Mouse (Mus musculus): ENCODE results near the gene Usp43. TPM values are rescaled to one million over a fixed set of nuclear protein-coding genes. Genes with fewer than 3 reads are reported as not detected.
A peak's percentile ranks its signal among the peaks of the same experiment; 100 is the strongest.

Gene Usp43
- polyA plus RNA-seq, 1 experiment, result 3.5 TPM

DNA sequence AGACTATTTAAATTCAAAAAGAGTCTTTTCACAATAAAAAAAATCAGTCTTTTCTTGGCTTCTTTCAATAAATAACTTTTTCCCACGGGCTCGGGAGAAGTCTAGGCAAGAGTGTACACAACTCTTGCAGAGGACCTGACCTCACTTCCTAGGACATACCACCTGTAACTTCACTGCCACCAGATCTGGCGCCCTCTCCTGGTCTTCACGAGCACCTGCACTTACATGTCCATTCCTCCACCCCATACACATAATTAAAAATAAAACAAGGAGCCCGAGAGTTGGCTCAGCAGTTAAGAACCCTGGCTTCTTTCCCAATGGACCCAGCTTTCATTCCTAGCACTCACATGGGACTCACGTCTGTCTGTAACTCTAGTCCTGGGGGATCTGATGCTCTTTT is 42.2 kb upstream of the Usp43 start:
- Histone ChIP-seq H3K27me3 (ENCODE audit: control insufficient read depth, insufficient read depth, insufficient read length) (no peaks in the 10 kb centered on the region), H3K36me3 (ENCODE audit: control insufficient read depth, insufficient read depth) (no peaks in the 10 kb centered on the region), H3K4me2 (ENCODE audit: low read depth) (no peak overlapping the region), H3K4me3 (no peak overlapping the region), H3ac (ENCODE audit: control insufficient read depth, insufficient read length) (no peak overlapping the region), H3K79me2 (ENCODE audit: control insufficient read depth, insufficient read depth) (peaks cover 8% of the 10 kb centered on the region)
- TF ChIP-seq SRF (IDR thresholded peaks at IDR 0.05; ENCODE audit: control insufficient read depth, insufficient read length, low read depth) (no peak), MAX (IDR thresholded peaks at IDR 0.05; ENCODE audit: low read depth) (no peak), E2F4 (IDR thresholded peaks at IDR 0.05; ENCODE audit: insufficient read depth) (no peak), REST (IDR thresholded peaks at IDR 0.05; ENCODE audit: insufficient read depth, insufficient read length) (no peak), MYOD1 (IDR thresholded peaks at IDR 0.05; ENCODE audit: control insufficient read depth in 1 of 3, insufficient read length in 2 of 3, low read depth in 2 of 3) (no peak), CEBPB (IDR thresholded peaks at IDR 0.05; ENCODE audit: insufficient read depth, poor library complexity, severe bottlenecking) (no peak), POLR2A (IDR thresholded peaks at IDR 0.05; ENCODE audit: insufficient read length, low read depth) (no peak), POLR2AphosphoS2 (IDR thresholded peaks at IDR 0.05; ENCODE audit: insufficient read length, low read depth) (no peak), TCF3 (IDR thresholded peaks at IDR 0.05; ENCODE audit: insufficient read length, low read depth) (no peak), MYOG (IDR thresholded peaks at IDR 0.05; ENCODE audit: control insufficient read depth in 1 of 3, insufficient read depth in 1 of 3, insufficient read length in 2 of 3, low read depth in 2 of 3) (no peak), TCF12 (IDR thresholded peaks at IDR 0.05; ENCODE audit: insufficient read depth, poor library complexity, severe bottlenecking) (no peak)

DNA sequence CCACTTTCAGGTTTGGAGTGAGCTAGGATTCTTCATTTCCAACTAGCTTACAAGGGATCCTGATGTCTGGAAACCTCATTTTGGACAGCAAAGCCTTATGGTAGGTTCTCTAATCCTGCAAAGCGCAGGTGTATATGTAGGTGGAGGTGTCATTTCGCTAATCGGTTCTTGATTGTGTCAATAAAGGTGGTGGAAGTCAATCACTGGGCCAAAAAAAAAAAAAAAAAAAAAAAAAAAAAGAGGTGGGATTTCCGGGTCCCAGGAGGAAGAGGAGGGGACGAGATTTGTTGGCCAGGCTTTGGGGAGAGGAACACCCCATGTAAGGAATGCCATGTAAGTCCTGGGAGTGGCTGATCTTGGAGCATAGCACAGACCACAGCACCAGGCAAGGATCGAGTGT is 32.5 kb upstream of the Usp43 start:
- H3K4me3 ChIP-seq, result no peak overlapping the region
- H3K79me2 ChIP-seq (ENCODE audit: control insufficient read depth, insufficient read depth), result no peaks in the 10 kb centered on the region
- no peak overlapping the region for H3K4me2 ChIP-seq (ENCODE audit: low read depth)
- H3K27me3 ChIP-seq (ENCODE audit: control insufficient read depth, insufficient read depth, insufficient read length), result no peaks in the 10 kb centered on the region
- no peaks in the 10 kb centered on the region for H3K36me3 ChIP-seq (ENCODE audit: control insufficient read depth, insufficient read depth)
- H3ac ChIP-seq (ENCODE audit: control insufficient read depth, insufficient read length), result no peak overlapping the region
- no peak for TF ChIP-seq SRF (IDR thresholded peaks at IDR 0.05; ENCODE audit: control insufficient read depth, insufficient read length, low read depth)
- TF ChIP-seq MYOG (IDR thresholded peaks at IDR 0.05; ENCODE audit: control insufficient read depth in 1 of 3, insufficient read depth in 1 of 3, insufficient read length in 2 of 3, low read depth in 2 of 3), result no peak
- no peak for TF ChIP-seq POLR2AphosphoS2 (IDR thresholded peaks at IDR 0.05; ENCODE audit: insufficient read length, low read depth)
- TF ChIP-seq MYOD1 (IDR thresholded peaks at IDR 0.05; ENCODE audit: control insufficient read depth in 1 of 3, insufficient read length in 2 of 3, low read depth in 2 of 3), result no peak
- TF ChIP-seq CEBPB (IDR thresholded peaks at IDR 0.05; ENCODE audit: insufficient read depth, poor library complexity, severe bottlenecking), result no peak
- no peak for TF ChIP-seq MAX (IDR thresholded peaks at IDR 0.05; ENCODE audit: low read depth)
- no peak for TF ChIP-seq E2F4 (IDR thresholded peaks at IDR 0.05; ENCODE audit: insufficient read depth)
- TF ChIP-seq TCF3 (IDR thresholded peaks at IDR 0.05; ENCODE audit: insufficient read length, low read depth), result no peak
- TF ChIP-seq USF1 (IDR thresholded peaks at IDR 0.05; ENCODE audit: low read depth), result no peak
- TF ChIP-seq TCF12 (IDR thresholded peaks at IDR 0.05; ENCODE audit: insufficient read depth, poor library complexity, severe bottlenecking), result no peak
- no peak for TF ChIP-seq POLR2A (IDR thresholded peaks at IDR 0.05; ENCODE audit: insufficient read length, low read depth)
- no peak for TF ChIP-seq REST (IDR thresholded peaks at IDR 0.05; ENCODE audit: insufficient read depth, insufficient read length)

DNA sequence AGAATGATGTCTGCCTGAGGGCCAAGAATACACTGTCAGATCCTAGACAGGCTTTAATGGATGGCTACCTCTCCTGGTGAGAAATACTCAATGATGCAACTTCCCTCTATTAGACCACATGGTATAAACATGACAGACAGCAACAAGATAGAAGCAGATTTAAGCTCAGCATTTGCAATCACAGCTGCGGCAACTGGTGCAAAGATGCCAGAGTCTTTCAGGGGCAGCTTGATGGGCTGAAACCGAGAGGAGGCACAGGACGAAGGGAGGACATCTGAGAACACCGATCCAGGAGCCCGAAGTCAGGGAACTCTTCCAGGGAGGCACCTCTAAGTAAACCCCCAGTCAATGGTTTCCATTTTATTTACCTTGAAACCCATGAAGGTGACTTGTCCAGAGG is 31.7 kb upstream of the Usp43 start:
- H3K4me2 ChIP-seq (ENCODE audit: low read depth), result peak overlapping the region; percentile 53
- peak overlapping the region; percentile 27 for H3K4me3 ChIP-seq
- no peaks in the 10 kb centered on the region for H3K36me3 ChIP-seq (ENCODE audit: control insufficient read depth, insufficient read depth)
- TF ChIP-seq REST (IDR thresholded peaks at IDR 0.05; ENCODE audit: insufficient read depth, insufficient read length), result no peak
- no peak for TF ChIP-seq POLR2AphosphoS2 (IDR thresholded peaks at IDR 0.05; ENCODE audit: insufficient read length, low read depth)
- peak in 2 of 3 experiments; percentile 29 to 56 for TF ChIP-seq MYOD1 (IDR thresholded peaks at IDR 0.05; ENCODE audit: control insufficient read depth in 1 of 3, insufficient read length in 2 of 3, low read depth in 2 of 3)
- TF ChIP-seq MAX (IDR thresholded peaks at IDR 0.05; ENCODE audit: low read depth), result no peak
- no peak for TF ChIP-seq SRF (IDR thresholded peaks at IDR 0.05; ENCODE audit: control insufficient read depth, insufficient read length, low read depth)
- TF ChIP-seq MYOG (IDR thresholded peaks at IDR 0.05; ENCODE audit: control insufficient read depth in 1 of 3, insufficient read depth in 1 of 3, insufficient read length in 2 of 3, low read depth in 2 of 3), result peak in 2 of 3 experiments; percentile 50 to 76
- no peak for TF ChIP-seq USF1 (IDR thresholded peaks at IDR 0.05; ENCODE audit: low read depth)
- TF ChIP-seq POLR2A (IDR thresholded peaks at IDR 0.05; ENCODE audit: insufficient read length, low read depth), result no peak
- 0 out of 2 replicates have a peak, but pooled peaks have one; percentile 23 for TF ChIP-seq CEBPB (IDR thresholded peaks at IDR 0.05; ENCODE audit: insufficient read depth, poor library complexity, severe bottlenecking)
- TF ChIP-seq E2F4 (IDR thresholded peaks at IDR 0.05; ENCODE audit: insufficient read depth), result no peak
- no peak for TF ChIP-seq TCF3 (IDR thresholded peaks at IDR 0.05; ENCODE audit: insufficient read length, low read depth)
- TF ChIP-seq TCF12 (IDR thresholded peaks at IDR 0.05; ENCODE audit: insufficient read depth, poor library complexity, severe bottlenecking), result peak; percentile 22
- no peak overlapping the region for H3ac ChIP-seq (ENCODE audit: control insufficient read depth, insufficient read length)
- no peaks in the 10 kb centered on the region for H3K27me3 ChIP-seq (ENCODE audit: control insufficient read depth, insufficient read depth, insufficient read length)
- H3K79me2 ChIP-seq (ENCODE audit: control insufficient read depth, insufficient read depth), result no peaks in the 10 kb centered on the region

DNA sequence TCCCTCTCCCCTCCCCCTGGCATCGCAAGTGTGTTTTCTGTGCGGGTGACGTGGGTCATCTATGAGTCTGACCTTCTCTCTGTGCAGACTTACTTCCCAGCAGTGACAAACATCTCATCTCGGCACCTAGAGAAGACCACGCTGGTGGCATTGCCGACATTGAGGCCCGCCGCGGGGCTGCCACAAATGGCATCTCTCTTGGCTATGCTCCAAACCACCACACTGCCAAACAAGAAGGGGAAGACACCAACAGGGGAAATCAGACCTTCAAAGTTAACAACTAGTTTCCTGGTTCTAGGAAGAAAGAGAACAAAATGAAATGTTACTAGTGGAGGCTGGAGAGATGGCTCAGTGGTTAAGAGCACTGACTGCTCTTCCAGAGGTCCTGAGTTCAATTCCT is 27.5 kb upstream of the Usp43 start:
- TF ChIP-seq POLR2A (IDR thresholded peaks at IDR 0.05; ENCODE audit: insufficient read length, low read depth) (no peak), SRF (IDR thresholded peaks at IDR 0.05; ENCODE audit: control insufficient read depth, insufficient read length, low read depth) (no peak), TCF12 (IDR thresholded peaks at IDR 0.05; ENCODE audit: insufficient read depth, poor library complexity, severe bottlenecking) (no peak), MAX (IDR thresholded peaks at IDR 0.05; ENCODE audit: low read depth) (no peak), POLR2AphosphoS2 (IDR thresholded peaks at IDR 0.05; ENCODE audit: insufficient read length, low read depth) (no peak), USF1 (IDR thresholded peaks at IDR 0.05; ENCODE audit: low read depth) (no peak), CEBPB (IDR thresholded peaks at IDR 0.05; ENCODE audit: insufficient read depth, poor library complexity, severe bottlenecking) (no peak), MYOG (IDR thresholded peaks at IDR 0.05; ENCODE audit: control insufficient read depth in 1 of 3, insufficient read depth in 1 of 3, insufficient read length in 2 of 3, low read depth in 2 of 3) (no peak), TCF3 (IDR thresholded peaks at IDR 0.05; ENCODE audit: insufficient read length, low read depth) (no peak), REST (IDR thresholded peaks at IDR 0.05; ENCODE audit: insufficient read depth, insufficient read length) (no peak), E2F4 (IDR thresholded peaks at IDR 0.05; ENCODE audit: insufficient read depth) (no peak), MYOD1 (IDR thresholded peaks at IDR 0.05; ENCODE audit: control insufficient read depth in 1 of 3, insufficient read length in 2 of 3, low read depth in 2 of 3) (no peak)
- Histone ChIP-seq H3K79me2 (ENCODE audit: control insufficient read depth, insufficient read depth) (no peaks in the 10 kb centered on the region), H3K36me3 (ENCODE audit: control insufficient read depth, insufficient read depth) (no peaks in the 10 kb centered on the region), H3K4me3 (no peak overlapping the region), H3K27me3 (ENCODE audit: control insufficient read depth, insufficient read depth, insufficient read length) (no peaks in the 10 kb centered on the region), H3ac (ENCODE audit: control insufficient read depth, insufficient read length) (no peak overlapping the region), H3K4me2 (ENCODE audit: low read depth) (no peak overlapping the region)
